In genomic region chr6:17876670-17877179, GRCm38 (mm10) we compare ENCODE assay signal across 10 mouse cellular contexts.
A peak's percentile ranks its signal among the peaks of the same experiment; 100 is the strongest.
DNase-seq lines count a peak whose midpoint lies in the region; ATAC-seq and TF ChIP-seq lines count a peak whose summit lies in the region.
"Had no signal": no experiment of that assay in that cellular context is flagged by ENCODE, and none has a peak within 500 bp of the region (broad histone marks: within the 10 kb centered on the region; RNA-seq: fewer than 3 reads in every experiment).

No protein-coding gene starts in this region.

- H3K4me1 ChIP-seq in forebrain, postnatal 0 days (ENCODE audit: insufficient read depth): no peaks in the 10 kb centered on the region
- H3K4me1 ChIP-seq in forebrain, embryonic 10.5 days: peaks cover 4% of the 10 kb centered on the region; the same call in 1 of the 2 replicates
- peaks cover 13% of the 10 kb centered on the region for H3K4me1 ChIP-seq in lung, embryonic 15.5 days
- H3K4me1 ChIP-seq in liver, embryonic 12.5 days: no peaks in the 10 kb centered on the region

- H3K27ac ChIP-seq in forebrain, postnatal 0 days (ENCODE audit: low read depth, low read length): peak overlapping the region; percentile 35; the same call in 1 of the 2 replicates
- H3K27ac ChIP-seq in forebrain, embryonic 10.5 days: no peak overlapping the region
- H3K27ac ChIP-seq in lung, embryonic 15.5 days: no peak overlapping the region; the same call in 1 of the 2 replicates
- no peak overlapping the region for H3K27ac ChIP-seq in liver, embryonic 12.5 days
- H3K27ac ChIP-seq: midbrain, embryonic 12.5 days had no signal

- ATAC-seq in forebrain, postnatal 0 days: no peak
- ATAC-seq in lung, embryonic 15.5 days (ENCODE audit: borderline replicate concordance, extremely low read depth, low FRiP score, low TSS enrichment): peak; percentile 23; the same call in 1 of the 2 replicates
- no peak for ATAC-seq in liver, embryonic 12.5 days
- ATAC-seq in megakaryocyte-erythroid progenitor cell, adult 5-6 weeks (replicated peaks; ENCODE audit: low FRiP score, low TSS enrichment, poor library complexity, severe bottlenecking): no peak

- H3K36me3 ChIP-seq in forebrain, postnatal 0 days (ENCODE audit: insufficient read depth): peaks cover 3% of the 10 kb centered on the region; the same call in 1 of the 2 replicates
- H3K36me3 ChIP-seq in forebrain, embryonic 10.5 days (replicated peaks): peaks cover 5% of the 10 kb centered on the region
- H3K36me3 ChIP-seq in lung, embryonic 15.5 days: 0 out of 2 replicates have a peak, but pooled peaks cover 5% of the 10 kb centered on the region
- no peaks in the 10 kb centered on the region for H3K36me3 ChIP-seq in liver, embryonic 12.5 days

- no peaks in the 10 kb centered on the region for H3K9me3 ChIP-seq in forebrain, postnatal 0 days (ENCODE audit: low read length)
- no peaks in the 10 kb centered on the region for H3K9me3 ChIP-seq in forebrain, embryonic 10.5 days
- no peaks in the 10 kb centered on the region for H3K9me3 ChIP-seq in lung, embryonic 15.5 days
- no peaks in the 10 kb centered on the region for H3K9me3 ChIP-seq in liver, embryonic 12.5 days (replicated peaks)
- H3K9me3 ChIP-seq: midbrain, embryonic 12.5 days had no signal

- H3K9ac ChIP-seq in forebrain, postnatal 0 days: no peak overlapping the region
- no peak overlapping the region for H3K9ac ChIP-seq in lung, embryonic 15.5 days
- no peak overlapping the region for H3K9ac ChIP-seq in liver, embryonic 12.5 days
- H3K9ac ChIP-seq: midbrain, embryonic 12.5 days had no signal

- no peak overlapping the region for H3K4me3 ChIP-seq in forebrain, postnatal 0 days (ENCODE audit: low read depth, low read length)
- no peak overlapping the region for H3K4me3 ChIP-seq in forebrain, embryonic 10.5 days
- H3K4me3 ChIP-seq in lung, embryonic 15.5 days: no peak overlapping the region
- no peak overlapping the region for H3K4me3 ChIP-seq in liver, embryonic 12.5 days
- H3K4me3 ChIP-seq: midbrain, embryonic 12.5 days had no signal

- no peaks in the 10 kb centered on the region for H3K27me3 ChIP-seq in forebrain, postnatal 0 days (ENCODE audit: insufficient read depth, low read length)
- no peaks in the 10 kb centered on the region for H3K27me3 ChIP-seq in forebrain, embryonic 10.5 days (ENCODE audit: poor library complexity, severe bottlenecking)
- H3K27me3 ChIP-seq in lung, embryonic 15.5 days: no peaks in the 10 kb centered on the region
- H3K27me3 ChIP-seq in liver, embryonic 12.5 days (replicated peaks): no peaks in the 10 kb centered on the region
- H3K27me3 ChIP-seq: midbrain, embryonic 12.5 days had no signal

- no peak overlapping the region for H3K4me2 ChIP-seq in forebrain, postnatal 0 days (ENCODE audit: low read depth)
- H3K4me2 ChIP-seq in lung, embryonic 15.5 days: no peak overlapping the region
- no peak overlapping the region for H3K4me2 ChIP-seq in liver, embryonic 12.5 days
- H3K4me2 ChIP-seq: midbrain, embryonic 12.5 days had no signal

- DNase-seq in forebrain, postnatal 0 days: no peak
- no peak for DNase-seq in forebrain, embryonic 10.5 days (ENCODE audit: extremely low spot score, low spot score)
- no peak for DNase-seq in lung, postnatal 25 days (ENCODE audit: low spot score)
- peak; percentile 75 to 91 for DNase-seq in adrenal gland, adult (ENCODE audit: inconsistent age in 2 of 2, low spot score in 1 of 2)
- DNase-seq in heart, postnatal 4 days: peak; percentile 25
- DNase-seq: kidney, postnatal 25 days had no signal

- no peak for TF ChIP-seq CTCF in forebrain, postnatal 0 days (IDR thresholded peaks at IDR 0.05; ENCODE audit: low read depth)

- 78% methylated on average over 7 of the region's 7 CpGs for WGBS in forebrain, postnatal 0 days
- WGBS in forebrain, embryonic 10.5 days: 84% methylated on average over 7 of the region's 7 CpGs
- 45% methylated on average over 7 of the region's 7 CpGs for WGBS in lung, embryonic 15.5 days
- WGBS in liver, embryonic 12.5 days (ENCODE audit: insufficient replicate concordance): 76% methylated on average over 7 of the region's 7 CpGs

Comparison
In these comparisons a context has a peak if more than half of its experiments do, and no peak if none do; other contexts are left out.
1. DNase-seq: peak in adrenal gland, adult (2 of 2) and heart, postnatal 4 days (single experiment); none in forebrain, postnatal 0 days (single experiment), forebrain, embryonic 10.5 days (single experiment) and lung, postnatal 25 days (single experiment).